Mouse (Mus musculus) limb, embryonic 10.5 days (tissue): Measurements from ENCODE around the gene Ccdc120. TPM values are rescaled to one million over a fixed set of nuclear protein-coding genes. Genes with fewer than 3 reads are reported as not detected.
"Not testable (repeated sequence)": the region's sequence is repeated elsewhere in the genome, so short reads cannot be mapped to it uniquely, and the experiment has no call there.

Experiments used
- DNase-seq: peaks from one replicate; pipeline ENCODE4 v3.0.0-alpha.2; 2017; ENCODE audit warnings: low spot score
- H3K27ac ChIP-seq: fragments of 300-500 bp; sonication (generic); 2 replicates; pipeline ENCODE4 v1.5.1; 2016; ENCODE audit warnings: mild to moderate bottlenecking
- H3K27me3 ChIP-seq: fragments of 300-500 bp; sonication (generic); 2 replicates; pipeline ENCODE4 v1.6.1; 2016; ENCODE audit warnings: low read depth, mild to moderate bottlenecking; ENCODE audit not compliant: poor library complexity, severe bottlenecking
- H3K36me3 ChIP-seq: fragments of 300-500 bp; sonication (generic); 2 replicates; pipeline ENCODE4 v1.6.1; 2016; ENCODE audit warnings: mild to moderate bottlenecking, moderate library complexity
- H3K4me1 ChIP-seq: fragments of 300-500 bp; sonication (generic); 2 replicates; pipeline ENCODE4 v1.6.1; 2016
- H3K4me3 ChIP-seq: fragments of 300-500 bp; sonication (generic); 2 replicates; pipeline ENCODE4 v1.5.1; 2016; ENCODE audit warnings: mild to moderate bottlenecking, moderate library complexity
- H3K9me3 ChIP-seq: fragments of 300-500 bp; sonication (generic); replicated peaks from 2 replicates; pipeline ENCODE4 v1.6.1; 2016; ENCODE audit warnings: mild to moderate bottlenecking
- WGBS: fragments of 180-500 bp; shearing (Covaris S2); methylation state at CpG from one replicate; pipeline ENCODE4 v1.1.7; 2016; 5-methylcytosine and 5-hydroxymethylcytosine counted together
- polyA plus RNA-seq: library from polyadenylated mRNA; unstranded; fragments of >200 nt; fragmentation: Nextera tagmentation; extraction: Ambion mirVana; gene quantifications from 2 replicates; pipeline ENCODE4 v1.2.1, GENCODE M21; 2016

Gene Ccdc120
- polyA plus RNA-seq, 1 experiment from 2014 or later, result 21.9 TPM

DNA sequence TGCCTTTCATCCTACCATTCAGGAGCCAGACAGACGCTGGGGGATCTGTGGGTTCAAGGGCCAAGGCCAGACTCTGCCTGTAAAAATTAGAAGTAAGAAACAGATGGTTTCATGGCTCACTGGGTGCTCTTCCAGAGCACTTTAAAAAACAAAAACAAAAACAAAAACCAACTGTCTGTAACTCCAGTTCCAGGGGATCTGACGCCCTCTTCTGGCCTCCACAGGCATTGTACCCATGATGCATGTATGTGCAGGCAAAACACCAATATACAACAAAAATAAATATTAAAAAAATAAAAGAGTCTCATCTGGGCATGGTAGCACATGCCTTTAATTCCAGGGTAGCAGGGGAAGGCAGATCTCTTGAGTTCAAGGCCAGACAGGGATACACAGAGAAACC, 22.1 kb upstream of the Ccdc120 start:
- Histone ChIP-seq H3K4me1 (no peaks in the 10 kb centered on the region), H3K9me3 (no peaks in the 10 kb centered on the region), H3K27ac (no peak overlapping the region), H3K36me3 (peaks cover 65% of the 10 kb centered on the region), H3K4me3 (no peak overlapping the region), H3K27me3 (no peaks in the 10 kb centered on the region)
- no peak for DNase-seq
- 43% methylated on average over 2 of the region's 2 CpGs for WGBS

DNA sequence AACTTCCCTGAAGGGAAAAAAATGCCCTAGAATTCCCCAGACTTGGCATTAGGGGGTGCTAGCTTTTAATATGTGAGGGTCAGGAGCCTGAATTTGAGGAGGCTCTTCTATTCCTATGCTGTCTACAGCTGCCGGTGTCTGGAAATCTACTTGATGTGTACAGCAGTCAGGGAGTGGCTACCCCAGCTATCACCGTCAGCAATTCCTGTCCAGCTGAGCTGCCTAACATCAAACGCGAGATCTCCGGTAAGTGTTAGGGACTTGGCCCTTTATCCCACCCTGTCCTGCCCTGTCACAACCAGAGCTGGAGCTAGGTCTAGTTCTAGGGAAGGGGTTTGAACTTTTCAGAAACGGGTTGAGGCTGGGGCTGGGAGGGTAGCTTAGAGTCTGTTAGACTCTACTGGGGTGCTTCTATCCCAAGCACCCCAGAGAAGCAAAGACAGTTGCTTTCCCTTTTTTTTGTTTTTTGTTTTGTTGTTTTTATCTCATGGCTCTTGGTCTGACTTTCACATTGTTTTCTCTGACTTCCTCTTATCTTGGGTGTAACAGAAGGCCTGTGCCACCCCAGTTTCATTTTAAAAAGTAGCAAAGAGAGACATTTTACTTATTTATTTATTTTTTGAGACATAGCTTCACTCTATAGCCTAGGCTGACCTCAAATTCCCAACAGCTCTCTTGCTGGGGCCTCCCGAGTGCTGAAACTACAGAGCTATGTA, 18.8 kb upstream of the Ccdc120 start:
- DNase-seq, result no peak
- Histone ChIP-seq H3K36me3 (peaks cover 77% of the 10 kb centered on the region), H3K4me1 (peaks cover 15% of the 10 kb centered on the region), H3K4me3 (no peak overlapping the region), H3K27ac (no peak overlapping the region), H3K9me3 (no peaks in the 10 kb centered on the region), H3K27me3 (no peaks in the 10 kb centered on the region)
- WGBS, result 94% methylated on average over 7 of the region's 7 CpGs

DNA sequence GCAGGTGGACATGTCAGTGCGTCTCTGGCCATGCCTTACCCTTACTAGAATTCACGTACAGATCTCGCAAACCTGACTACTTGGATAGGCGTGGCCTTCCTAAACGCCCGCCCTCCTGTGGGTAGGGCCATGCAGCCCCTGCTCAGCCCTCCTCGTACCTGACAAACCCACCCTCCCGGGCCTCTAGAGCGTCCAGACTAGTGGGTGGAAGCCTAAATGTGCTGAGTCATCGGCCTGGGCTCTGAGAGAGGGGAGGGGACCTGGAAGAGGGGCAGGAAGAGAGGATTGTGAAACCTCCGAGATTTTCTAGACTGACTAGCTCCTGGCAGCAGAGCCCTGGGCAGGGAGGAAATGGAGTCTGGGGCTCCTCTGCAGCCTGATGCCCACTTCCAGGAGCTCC, 15.1 kb upstream of the Ccdc120 start:
- DNase-seq, result peak; percentile 35
- Histone ChIP-seq H3K4me1 (peaks cover 22% of the 10 kb centered on the region), H3K27ac (no peak overlapping the region), H3K9me3 (no peaks in the 10 kb centered on the region), H3K36me3 (peaks cover 44% of the 10 kb centered on the region), H3K27me3 (no peaks in the 10 kb centered on the region), H3K4me3 (peak overlapping the region; percentile 71)
- WGBS, result 10% methylated on average over 11 of the region's 11 CpGs

DNA sequence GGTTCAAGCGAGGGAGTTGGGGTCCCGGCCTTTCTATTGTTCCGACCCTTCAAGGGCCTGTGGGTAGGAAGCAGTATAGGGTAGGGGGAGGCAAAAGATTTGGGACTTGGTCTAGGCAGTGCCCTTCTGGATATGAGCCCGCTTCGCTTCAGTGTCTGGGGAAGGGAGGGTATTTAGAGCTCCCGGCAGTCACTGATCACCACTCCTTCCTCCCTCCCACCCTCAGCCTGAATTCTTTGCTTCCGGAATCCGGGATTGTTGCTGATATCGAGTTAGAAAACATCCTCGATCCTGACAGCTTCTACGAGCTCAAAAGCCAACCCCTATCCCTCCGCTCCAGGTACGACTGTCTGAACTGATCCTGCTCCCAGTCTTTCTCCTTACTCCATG, 14.6 kb upstream of the Ccdc120 start:
- DNase-seq, result no peak
- Histone ChIP-seq H3K27me3 (no peaks in the 10 kb centered on the region), H3K4me3 (peak overlapping the region; percentile 71), H3K27ac (no peak overlapping the region), H3K9me3 (no peaks in the 10 kb centered on the region), H3K4me1 (peaks cover 22% of the 10 kb centered on the region), H3K36me3 (peaks cover 39% of the 10 kb centered on the region)
- 25% methylated on average over 12 of the region's 13 CpGs for WGBS

DNA sequence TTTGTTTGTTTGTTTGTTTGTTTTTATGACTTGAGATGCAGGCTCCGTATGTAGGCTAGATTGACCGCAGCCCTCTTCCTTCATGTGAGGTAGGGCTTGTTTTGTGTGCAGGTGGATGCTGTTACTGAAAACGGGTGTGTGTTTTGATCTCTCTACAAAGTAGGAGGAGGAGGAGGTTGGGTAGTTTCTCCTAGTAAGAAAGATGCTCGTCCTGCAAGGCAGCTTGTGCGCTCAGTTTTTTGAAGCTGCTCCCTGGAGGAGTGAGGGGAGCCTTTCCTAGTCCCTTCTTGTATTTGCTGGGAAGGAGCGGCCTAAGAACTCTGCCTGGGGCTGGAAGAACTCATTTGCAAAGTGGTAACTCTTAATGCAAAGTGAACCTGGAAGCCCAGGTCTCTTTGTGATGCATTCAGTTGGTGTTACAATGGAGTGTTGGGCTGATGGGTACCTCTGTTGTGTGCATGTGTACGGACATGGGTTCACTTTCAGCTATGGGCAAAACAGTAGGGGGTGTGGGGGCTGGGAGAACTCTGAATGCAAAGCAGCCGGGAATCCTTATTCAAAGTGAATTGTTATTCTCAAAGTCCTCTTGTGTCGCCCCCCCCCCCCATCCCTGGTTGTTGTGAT, 14.1 kb upstream of the Ccdc120 start:
- H3K9me3 ChIP-seq, result no peaks in the 10 kb centered on the region
- WGBS, result 23% methylated on average over 9 of the region's 9 CpGs
- H3K4me3 ChIP-seq, result peak overlapping the region; percentile 71
- no peaks in the 10 kb centered on the region for H3K27me3 ChIP-seq
- no peak overlapping the region for H3K27ac ChIP-seq
- peaks cover 22% of the 10 kb centered on the region for H3K4me1 ChIP-seq
- peaks cover 34% of the 10 kb centered on the region for H3K36me3 ChIP-seq
- no peak for DNase-seq

DNA sequence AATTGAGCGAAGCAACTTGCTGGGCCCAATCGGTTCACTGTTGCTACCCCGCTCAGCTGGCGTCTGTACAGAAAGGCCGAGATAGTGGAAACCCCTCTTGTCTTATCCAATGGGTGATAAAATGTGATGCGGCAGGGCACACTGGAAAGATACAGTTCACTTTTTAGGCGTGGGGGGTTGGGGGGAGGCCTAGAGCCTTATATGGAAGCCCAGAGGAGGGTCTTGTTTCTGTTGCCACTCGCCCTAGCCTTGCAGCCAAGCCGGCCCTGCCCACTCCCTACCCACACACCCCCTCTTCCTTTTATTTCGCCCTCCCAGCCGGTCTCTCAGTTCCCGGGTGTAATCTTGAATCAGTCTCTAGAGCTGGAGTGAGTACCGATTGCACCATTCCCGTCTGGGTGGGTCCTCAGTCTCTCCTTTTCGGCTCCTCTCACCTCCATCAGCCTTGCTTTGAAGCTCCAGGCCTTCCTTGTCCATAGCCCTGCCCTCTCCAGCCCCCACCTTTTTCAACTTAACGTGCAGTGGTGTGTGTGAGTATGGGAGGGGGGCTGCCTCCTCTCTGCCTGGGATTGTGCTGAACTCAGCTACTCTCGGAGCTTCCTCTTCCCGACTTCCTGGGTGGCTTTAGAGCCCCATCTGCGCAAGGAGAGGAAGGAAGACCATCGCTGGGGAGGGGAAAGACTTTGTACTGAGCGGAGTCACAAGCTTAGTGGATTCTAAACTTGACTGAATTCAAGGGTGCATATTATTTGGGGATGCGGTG, 13.1 kb upstream of the Ccdc120 start:
- Histone ChIP-seq H3K4me1 (peaks cover 22% of the 10 kb centered on the region), H3K9me3 (no peaks in the 10 kb centered on the region), H3K4me3 (peak overlapping the region; percentile 71), H3K27me3 (no peaks in the 10 kb centered on the region), H3K27ac (no peak overlapping the region), H3K36me3 (peaks cover 25% of the 10 kb centered on the region)
- WGBS, result 14% methylated on average over 22 of the region's 22 CpGs
- peak; percentile 46 for DNase-seq

- H3K4me3 ChIP-seq, result peak overlapping the region; percentile 71
- no peaks in the 10 kb centered on the region for H3K9me3 ChIP-seq
- peaks cover 16% of the 10 kb centered on the region for H3K36me3 ChIP-seq
- H3K27me3 ChIP-seq, result no peaks in the 10 kb centered on the region
- peak; percentile 35 for DNase-seq
- WGBS, result 18% methylated on average over 20 of the region's 21 CpGs
- peaks cover 22% of the 10 kb centered on the region for H3K4me1 ChIP-seq
- peak overlapping the region; percentile 82 for H3K27ac ChIP-seq
Observed at GRCm38 (mm10) chrX:7762921-7763197, 12.2 kb upstream of the Ccdc120 start.

DNA sequence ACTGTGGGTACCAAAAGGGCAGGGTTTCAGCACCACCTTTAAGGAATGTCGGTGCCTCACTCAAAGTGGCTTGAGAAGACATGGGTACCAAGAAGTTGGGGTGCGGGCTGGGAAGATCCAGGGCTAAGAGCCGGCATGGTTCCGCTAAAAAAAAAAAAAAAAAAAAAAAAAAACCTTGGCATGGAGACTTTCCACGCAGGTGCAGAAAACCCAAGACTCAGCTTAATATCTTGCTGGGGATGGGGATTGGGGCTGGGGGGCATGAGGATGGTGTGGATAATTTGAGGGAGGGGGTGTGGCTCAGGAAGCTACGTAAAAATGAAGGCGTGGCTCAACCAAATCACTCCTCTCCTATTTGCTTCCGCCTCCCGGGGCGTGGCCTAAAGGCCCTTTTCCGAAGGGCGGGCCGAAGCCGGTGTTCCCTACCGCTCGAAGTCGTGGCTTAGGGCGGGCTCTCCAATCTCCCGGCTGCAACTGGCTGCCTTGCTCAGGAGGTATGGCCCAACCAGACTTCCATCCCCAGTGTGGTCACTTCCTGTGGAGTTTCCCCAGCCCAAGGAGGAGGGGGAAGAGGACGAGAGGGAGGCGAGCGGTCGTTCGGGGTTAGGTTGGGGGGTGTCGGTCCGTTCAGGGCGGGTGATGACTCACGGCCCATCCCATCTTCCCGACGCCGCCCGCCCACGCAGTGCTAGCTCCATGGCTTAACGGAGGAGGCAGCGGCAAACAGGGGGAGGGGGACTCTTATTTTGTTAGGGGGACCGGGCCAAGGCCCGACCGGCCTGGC, 11.6 kb upstream of the Ccdc120 start, which contains the start of gene Tfe3:
Gene Tfe3, plus strand, starts transcription at position 424 of the 784 bp plus-strand sequence.
- H3K4me1 ChIP-seq, result peaks cover 22% of the 10 kb centered on the region
- H3K27ac ChIP-seq, result peak within 1 kb of the TSS; percentile 82

GRCm38 (mm10) chrX:7753627-7754026, 2.9 kb upstream of the Ccdc120 start:
- not testable (repeated sequence) for H3K4me3 ChIP-seq, H3K9me3 ChIP-seq, H3K27me3 ChIP-seq, H3K27ac ChIP-seq, H3K36me3 ChIP-seq, DNase-seq, H3K4me1 ChIP-seq
- WGBS, result 15% methylated on average over 3 of the region's 3 CpGs

More for the DNA sequence above, 11.6 kb upstream of the Ccdc120 start, which contains the start of gene Tfe3:
- WGBS, result 10% methylated on average over 38 of the region's 38 CpGs
- Histone ChIP-seq H3K4me3 (peak within 1 kb of the TSS; percentile 71), H3K9me3 (no peaks in the 10 kb centered on the region), H3K36me3 (peaks cover 10% of the 10 kb centered on the region), H3K27me3 (no peaks in the 10 kb centered on the region)
- DNase-seq, result peak; percentile 82

- Histone ChIP-seq H3K36me3 (no peaks in the 10 kb centered on the region), H3K27me3 (no peaks in the 10 kb centered on the region), H3K4me3 (no peak overlapping the region), H3K9me3 (no peaks in the 10 kb centered on the region), H3K4me1 (peaks cover 6% of the 10 kb centered on the region; the same call in 1 of the 2 replicates), H3K27ac (no peak overlapping the region)
- no peak for DNase-seq
- WGBS, result 89% methylated on average over 8 of the region's 8 CpGs
Observed at GRCm38 (mm10) chrX:7745429-7745828, 5.3 kb downstream of the Ccdc120 start.

- WGBS, result 47% methylated on average over 1 of the region's 1 CpGs
- no peak for DNase-seq
- no peaks in the 10 kb centered on the region for H3K36me3 ChIP-seq
Observed at GRCm38 (mm10) chrX:7744940-7745339, 5.8 kb downstream of the Ccdc120 start.

DNA sequence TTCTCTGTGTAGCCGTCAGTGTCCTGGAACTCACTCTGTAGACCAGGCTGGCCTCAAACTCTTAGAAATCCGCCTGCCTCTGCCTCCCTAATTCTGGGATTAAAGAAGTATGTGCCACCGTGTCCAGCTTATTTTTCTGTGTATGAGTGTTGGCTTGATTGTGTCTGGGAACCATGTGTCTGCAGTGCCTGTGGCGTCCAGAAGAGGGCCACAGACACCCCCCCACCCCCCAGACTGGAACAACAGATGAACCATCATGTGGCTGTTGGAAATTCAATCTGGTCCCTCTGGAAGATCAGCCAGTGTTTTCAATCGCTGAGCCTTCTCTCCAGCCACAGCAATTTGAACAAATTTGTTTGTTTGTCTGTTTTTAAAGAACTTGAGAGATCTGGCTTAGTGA, 7.2 kb downstream of the Ccdc120 start:
- H3K4me1 ChIP-seq, result 0 out of 2 replicates have a peak, but pooled peaks cover 2% of the 10 kb centered on the region
- H3K4me3 ChIP-seq, result no peak overlapping the region
- no peak for DNase-seq
- no peak overlapping the region for H3K27ac ChIP-seq
- no peaks in the 10 kb centered on the region for H3K36me3 ChIP-seq
- 66% methylated on average over 5 of the region's 5 CpGs for WGBS
- no peaks in the 10 kb centered on the region for H3K27me3 ChIP-seq
- no peaks in the 10 kb centered on the region for H3K9me3 ChIP-seq

More at GRCm38 (mm10) chrX:7744940-7745339, 5.8 kb downstream of the Ccdc120 start:
- Histone ChIP-seq H3K9me3 (no peaks in the 10 kb centered on the region), H3K4me3 (no peak overlapping the region), H3K27me3 (no peaks in the 10 kb centered on the region), H3K27ac (no peak overlapping the region), H3K4me1 (peaks cover 6% of the 10 kb centered on the region; the same call in 1 of the 2 replicates)
